Mouse (Mus musculus): ENCODE measurements around the gene Msh4. TPM values are rescaled to one million over a fixed set of nuclear protein-coding genes. Genes with fewer than 3 reads are reported as not detected.
"Not testable (repeated sequence)": the region's sequence is repeated elsewhere in the genome, so short reads cannot be mapped to it uniquely, and the experiment has no call there.

Msh4 gene
- polyA plus RNA-seq, 1 experiment from 2014 or later: 0.12 TPM

GRCm38 (mm10) chr3:153832654-153832945 is 73.3 kb downstream of the Msh4 start:
- Histone ChIP-seq H3K27me3 (ENCODE audit: control insufficient read depth, insufficient read depth, low read length) (no peaks in the 10 kb centered on the region), H3K36me3 (ENCODE audit: control insufficient read depth, insufficient read depth, low read length) (no peaks in the 10 kb centered on the region), H3K27ac (replicated peaks in 1 of 2; ENCODE audit: control insufficient read depth in 1 of 2, insufficient read depth in 1 of 2, low read depth in 2 of 2, low read length in 2 of 2) (no peak overlapping the region), H3K9ac (ENCODE audit: low read length) (no peak overlapping the region), H3K4me3 (ENCODE audit: control insufficient read depth in 1 of 2, insufficient read depth in 1 of 2, low read depth in 1 of 2, low read length in 2 of 2) (no peak overlapping the region), H3K4me2 (ENCODE audit: low read length) (no peak overlapping the region), H3K9me3 (ENCODE audit: control insufficient read depth, low read length) (no peaks in the 10 kb centered on the region), H3K4me1 (ENCODE audit: control insufficient read depth in 2 of 2, insufficient read depth in 2 of 2, low read length in 2 of 2) (no peaks in the 10 kb centered on the region; a peak in 1 of 4 replicates)
- ATAC-seq (ENCODE audit: insufficient number of reproducible peaks, insufficient read depth, low FRiP score, low read depth): no peak
- WGBS: 73% methylated on average over 6 of the region's 6 CpGs

- Histone ChIP-seq H3K36me3 (ENCODE audit: control insufficient read depth, insufficient read depth, low read length) (no peaks in the 10 kb centered on the region), H3K9ac (ENCODE audit: low read length) (no peak overlapping the region), H3K9me3 (ENCODE audit: control insufficient read depth, low read length) (no peaks in the 10 kb centered on the region), H3K4me2 (ENCODE audit: low read length) (no peak overlapping the region), H3K4me1 (ENCODE audit: control insufficient read depth in 2 of 2, insufficient read depth in 2 of 2, low read length in 2 of 2) (no peaks in the 10 kb centered on the region; a peak in 1 of 4 replicates), H3K27ac (replicated peaks in 1 of 2; ENCODE audit: control insufficient read depth in 1 of 2, insufficient read depth in 1 of 2, low read depth in 2 of 2, low read length in 2 of 2) (no peak overlapping the region), H3K27me3 (ENCODE audit: control insufficient read depth, insufficient read depth, low read length) (no peaks in the 10 kb centered on the region), H3K4me3 (ENCODE audit: control insufficient read depth in 1 of 2, insufficient read depth in 1 of 2, low read depth in 1 of 2, low read length in 2 of 2) (no peak overlapping the region)
- ATAC-seq (ENCODE audit: insufficient number of reproducible peaks, insufficient read depth, low FRiP score, low read depth): 0 out of 2 replicates have a peak, but pooled peaks have one; percentile 25
- WGBS: 65% methylated on average over 4 of the region's 4 CpGs
These were observed 73.9 kb downstream of the Msh4 start for GRCm38 (mm10) chr3:153831873-153832653.

- Histone ChIP-seq H3K9ac (ENCODE audit: low read length) (no peak overlapping the region), H3K36me3 (ENCODE audit: control insufficient read depth, insufficient read depth, low read length) (no peaks in the 10 kb centered on the region), H3K27me3 (ENCODE audit: control insufficient read depth, insufficient read depth, low read length) (no peaks in the 10 kb centered on the region), H3K9me3 (ENCODE audit: control insufficient read depth, low read length) (no peaks in the 10 kb centered on the region), H3K4me2 (ENCODE audit: low read length) (no peak overlapping the region), H3K4me3 (ENCODE audit: control insufficient read depth in 1 of 2, insufficient read depth in 1 of 2, low read depth in 1 of 2, low read length in 2 of 2) (no peak overlapping the region), H3K4me1 (ENCODE audit: control insufficient read depth in 2 of 2, insufficient read depth in 2 of 2, low read length in 2 of 2) (no peaks in the 10 kb centered on the region; a peak in 1 of 4 replicates), H3K27ac (replicated peaks in 1 of 2; ENCODE audit: control insufficient read depth in 1 of 2, insufficient read depth in 1 of 2, low read depth in 2 of 2, low read length in 2 of 2) (no peak overlapping the region)
- peak; percentile 37; the same call in 1 of the 2 replicates for ATAC-seq (ENCODE audit: insufficient number of reproducible peaks, insufficient read depth, low FRiP score, low read depth)
- WGBS: 71% methylated on average over 11 of the region's 11 CpGs
These were observed 74.7 kb downstream of the Msh4 start for GRCm38 (mm10) chr3:153831014-153831872.

GRCm38 (mm10) chr3:153829788-153830187 is 76.2 kb downstream of the Msh4 start:
- H3K36me3 ChIP-seq (ENCODE audit: control insufficient read depth, insufficient read depth, low read length); H3K4me1 ChIP-seq (ENCODE audit: control insufficient read depth in 2 of 2, insufficient read depth in 2 of 2, low read length in 2 of 2); ATAC-seq (ENCODE audit: insufficient number of reproducible peaks, insufficient read depth, low FRiP score, low read depth); H3K4me2 ChIP-seq (ENCODE audit: low read length); H3K27me3 ChIP-seq (ENCODE audit: control insufficient read depth, insufficient read depth, low read length); H3K27ac ChIP-seq (replicated peaks in 1 of 2; ENCODE audit: control insufficient read depth in 1 of 2, insufficient read depth in 1 of 2, low read depth in 2 of 2, low read length in 2 of 2); H3K9me3 ChIP-seq (ENCODE audit: control insufficient read depth, low read length); H3K9ac ChIP-seq (ENCODE audit: low read length); H3K4me3 ChIP-seq (ENCODE audit: control insufficient read depth in 1 of 2, insufficient read depth in 1 of 2, low read depth in 1 of 2, low read length in 2 of 2): not testable (repeated sequence)
- WGBS: 97% methylated on average over 3 of the region's 3 CpGs

- Histone ChIP-seq H3K27me3 (ENCODE audit: control insufficient read depth, insufficient read depth, low read length) (no peaks in the 10 kb centered on the region), H3K4me1 (ENCODE audit: control insufficient read depth in 2 of 2, insufficient read depth in 2 of 2, low read length in 2 of 2) (peaks cover 0 to 2% of the 10 kb centered on the region in 2 experiments; a peak in 1 of 4 replicates), H3K9me3 (ENCODE audit: control insufficient read depth, low read length) (no peaks in the 10 kb centered on the region), H3K36me3 (ENCODE audit: control insufficient read depth, insufficient read depth, low read length) (no peaks in the 10 kb centered on the region), H3K27ac (replicated peaks in 1 of 2; ENCODE audit: control insufficient read depth in 1 of 2, insufficient read depth in 1 of 2, low read depth in 2 of 2, low read length in 2 of 2) (no peak overlapping the region), H3K9ac (ENCODE audit: low read length) (no peak overlapping the region), H3K4me3 (ENCODE audit: control insufficient read depth in 1 of 2, insufficient read depth in 1 of 2, low read depth in 1 of 2, low read length in 2 of 2) (no peak overlapping the region), H3K4me2 (ENCODE audit: low read length) (no peak overlapping the region)
- WGBS: 43% methylated on average over 6 of the region's 6 CpGs
- ATAC-seq (ENCODE audit: insufficient number of reproducible peaks, insufficient read depth, low FRiP score, low read depth): no peak
These were observed 79.3 kb downstream of the Msh4 start for GRCm38 (mm10) chr3:153826616-153827015.

GRCm38 (mm10) chr3:153825197-153825596 is 80.7 kb downstream of the Msh4 start:
- H3K4me3 ChIP-seq (ENCODE audit: control insufficient read depth in 1 of 2, insufficient read depth in 1 of 2, low read depth in 1 of 2, low read length in 2 of 2): no peak overlapping the region
- WGBS: 75% methylated on average over 10 of the region's 10 CpGs
- H3K4me2 ChIP-seq (ENCODE audit: low read length): no peak overlapping the region
- no peaks in the 10 kb centered on the region for H3K9me3 ChIP-seq (ENCODE audit: control insufficient read depth, low read length)
- no peak overlapping the region for H3K27ac ChIP-seq (replicated peaks in 1 of 2; ENCODE audit: control insufficient read depth in 1 of 2, insufficient read depth in 1 of 2, low read depth in 2 of 2, low read length in 2 of 2)
- H3K9ac ChIP-seq (ENCODE audit: low read length): no peak overlapping the region
- H3K36me3 ChIP-seq (ENCODE audit: control insufficient read depth, insufficient read depth, low read length): no peaks in the 10 kb centered on the region
- H3K27me3 ChIP-seq (ENCODE audit: control insufficient read depth, insufficient read depth, low read length): no peaks in the 10 kb centered on the region
- peaks cover 0 to 2% of the 10 kb centered on the region in 2 experiments; a peak in 1 of 4 replicates for H3K4me1 ChIP-seq (ENCODE audit: control insufficient read depth in 2 of 2, insufficient read depth in 2 of 2, low read length in 2 of 2)
- ATAC-seq (ENCODE audit: insufficient number of reproducible peaks, insufficient read depth, low FRiP score, low read depth): no peak

GRCm38 (mm10) chr3:153823671-153824515 is 82.0 kb downstream of the Msh4 start:
- no peak overlapping the region for H3K4me2 ChIP-seq (ENCODE audit: low read length)
- H3K4me3 ChIP-seq (ENCODE audit: control insufficient read depth in 1 of 2, insufficient read depth in 1 of 2, low read depth in 1 of 2, low read length in 2 of 2): no peak overlapping the region
- no peak overlapping the region for H3K9ac ChIP-seq (ENCODE audit: low read length)
- no peak; the same call in 1 of the 2 replicates for ATAC-seq (ENCODE audit: insufficient number of reproducible peaks, insufficient read depth, low FRiP score, low read depth)
- peaks cover 0 to 2% of the 10 kb centered on the region in 2 experiments; a peak in 1 of 4 replicates for H3K4me1 ChIP-seq (ENCODE audit: control insufficient read depth in 2 of 2, insufficient read depth in 2 of 2, low read length in 2 of 2)
- H3K36me3 ChIP-seq (ENCODE audit: control insufficient read depth, insufficient read depth, low read length): no peaks in the 10 kb centered on the region
- no peaks in the 10 kb centered on the region for H3K27me3 ChIP-seq (ENCODE audit: control insufficient read depth, insufficient read depth, low read length)
- 71% methylated on average over 11 of the region's 11 CpGs for WGBS
- H3K27ac ChIP-seq (replicated peaks in 1 of 2; ENCODE audit: control insufficient read depth in 1 of 2, insufficient read depth in 1 of 2, low read depth in 2 of 2, low read length in 2 of 2): no peak overlapping the region
- H3K9me3 ChIP-seq (ENCODE audit: control insufficient read depth, low read length): no peaks in the 10 kb centered on the region
